14 mouse cellular contexts compared by ENCODE assay signal in genomic region chr4:141641353-141641771, GRCm38 (mm10). TPM values are rescaled to one million over a fixed set of nuclear protein-coding genes. Genes with fewer than 3 reads are reported as not detected.
DNase-seq lines count a peak whose midpoint lies in the region; ATAC-seq and TF ChIP-seq lines count a peak whose summit lies in the region.
"Had no signal": no experiment of that assay in that cellular context is flagged by ENCODE, and none has a peak within 500 bp of the region (broad histone marks: within the 10 kb centered on the region; RNA-seq: fewer than 3 reads in every experiment).

No protein-coding gene starts in this region.

- 83% methylated on average over 7 of the region's 7 CpGs for WGBS in kidney, embryonic 15.5 days
- 87% methylated on average over 7 of the region's 7 CpGs for WGBS in bone marrow, adult 2 months
- 92% methylated on average over 7 of the region's 7 CpGs for WGBS in neural tube, embryonic 15.5 days

- no peak overlapping the region for H3K9ac ChIP-seq in kidney, embryonic 15.5 days
- no peak overlapping the region for H3K9ac ChIP-seq in neural tube, embryonic 15.5 days (replicated peaks)
- H3K9ac ChIP-seq: neural tube, embryonic 13.5 days had no signal

- no peaks in the 10 kb centered on the region for H3K27me3 ChIP-seq in kidney, embryonic 15.5 days
- no peaks in the 10 kb centered on the region for H3K27me3 ChIP-seq in neural tube, embryonic 15.5 days (replicated peaks)
- H3K27me3 ChIP-seq: neural tube, embryonic 13.5 days had no signal

- TF ChIP-seq POLR2A in bone marrow, adult 2 months (IDR thresholded peaks at IDR 0.05; ENCODE audit: borderline replicate concordance, control insufficient read depth, low read depth, low read length), result no peak

- no peak for ATAC-seq in kidney, embryonic 15.5 days (replicated peaks; ENCODE audit: low FRiP score)
- ATAC-seq in neural tube, embryonic 15.5 days (ENCODE audit: low FRiP score), result no peak

- TF ChIP-seq CTCF in bone marrow, adult 2 months (IDR thresholded peaks at IDR 0.05; ENCODE audit: control insufficient read depth, insufficient read depth, low read length), result no peak

- no peak overlapping the region for H3K4me3 ChIP-seq in kidney, embryonic 15.5 days (replicated peaks)
- H3K4me3 ChIP-seq in bone marrow, adult 2 months (replicated peaks; ENCODE audit: control insufficient read depth, low read depth, low read length), result no peak overlapping the region
- H3K4me3 ChIP-seq in neural tube, embryonic 15.5 days (replicated peaks), result no peak overlapping the region
- H3K4me3 ChIP-seq: hindbrain, embryonic 10.5 days; neural tube, embryonic 13.5 days had no signal

- no peak overlapping the region for H3K4me2 ChIP-seq in kidney, embryonic 15.5 days
- H3K4me2 ChIP-seq in neural tube, embryonic 15.5 days, result no peak overlapping the region
- H3K4me2 ChIP-seq: neural tube, embryonic 13.5 days had no signal

- peaks cover 21% of the 10 kb centered on the region for H3K4me1 ChIP-seq in kidney, embryonic 15.5 days
- no peaks in the 10 kb centered on the region for H3K4me1 ChIP-seq in bone marrow, adult 2 months (ENCODE audit: control insufficient read depth, insufficient read depth, low read length)
- peaks cover 16% of the 10 kb centered on the region for H3K4me1 ChIP-seq in neural tube, embryonic 15.5 days

- H3K27ac ChIP-seq in kidney, embryonic 15.5 days, result no peak overlapping the region
- peak overlapping the region; percentile 14; the same call in 1 of the 2 replicates for H3K27ac ChIP-seq in bone marrow, adult 2 months (ENCODE audit: control insufficient read depth, insufficient read depth, low read depth, low read length, poor library complexity)
- no peak overlapping the region; the same call in 1 of the 2 replicates for H3K27ac ChIP-seq in neural tube, embryonic 15.5 days (replicated peaks)
- H3K27ac ChIP-seq: hindbrain, embryonic 10.5 days; neural tube, embryonic 13.5 days had no signal

- peaks cover 58% of the 10 kb centered on the region for H3K36me3 ChIP-seq in kidney, embryonic 15.5 days
- peaks cover 51% of the 10 kb centered on the region for H3K36me3 ChIP-seq in neural tube, embryonic 15.5 days

- H3K9me3 ChIP-seq in kidney, embryonic 15.5 days (replicated peaks), result no peaks in the 10 kb centered on the region
- no peaks in the 10 kb centered on the region for H3K9me3 ChIP-seq in neural tube, embryonic 15.5 days (replicated peaks)
- H3K9me3 ChIP-seq: hindbrain, embryonic 10.5 days; neural tube, embryonic 13.5 days had no signal

- DNase-seq in kidney, adult 18-20 months, result peak; percentile 82
- DNase-seq in heart, adult 8-10 months (ENCODE audit: low spot score), result peak; percentile 79
- DNase-seq in kidney, postnatal 10 days, result peak; percentile 44
- DNase-seq in embryo, embryonic 11 days, result no peak
- DNase-seq: adrenal gland, postnatal 25 days; layer of hippocampus, adult 9-11 months; liver; spleen, adult 18-20 months; thymus, postnatal 25 days had no signal

RNA-seq across cellular contexts. Expression of gene Slc25a34, which starts 17.7 kb away (rescaled TPM):
- 0.27 and 0.49 TPM in 2 replicates for polyA plus RNA-seq in kidney, embryonic 15.5 days (2015; fragmentation: Nextera tagmentation; extraction: Ambion mirVana)
- 5.6 and 5.8 TPM in 2 replicates for polyA plus RNA-seq in bone marrow, adult 2 months (2011; ENCODE audit: insufficient read depth, insufficient read length, low replicate concordance, missing spikeins)
- 100 to 1,000 TPM; 124 to 157 (median 144) TPM for total RNA-seq in heart, adult 8-10 months (2022)
- 0.10 and 0.28 TPM in 2 replicates for polyA plus RNA-seq in neural tube, embryonic 15.5 days (2015; fragmentation: Nextera tagmentation; extraction: Ambion mirVana)

RNA-seq across cellular contexts. Expression of gene Tmem82, which starts 22.9 kb away (rescaled TPM):
- 2.7 and 3.1 TPM in 2 replicates for polyA plus RNA-seq in kidney, embryonic 15.5 days (2015; fragmentation: Nextera tagmentation; extraction: Ambion mirVana)
- polyA plus RNA-seq in bone marrow, adult 2 months (2011; ENCODE audit: insufficient read depth, insufficient read length, low replicate concordance, missing spikeins), result 0.57 and 1.8 TPM in 2 replicates
- 10 to 100 TPM; 15.0 to 19.3 (median 16.5) TPM for total RNA-seq in heart, adult 8-10 months (2022)
- polyA plus RNA-seq in neural tube, embryonic 15.5 days (2015; fragmentation: Nextera tagmentation; extraction: Ambion mirVana), result 0.18 and 0.88 TPM in 2 replicates

RNA-seq across cellular contexts. Expression of gene Plekhm2, which starts 23.3 kb away (rescaled TPM):
- 4.7 and 6.8 TPM in 2 replicates for polyA plus RNA-seq in kidney, embryonic 15.5 days (2015; fragmentation: Nextera tagmentation; extraction: Ambion mirVana)
- 16.5 and 24.5 TPM in 2 replicates for polyA plus RNA-seq in bone marrow, adult 2 months (2011; ENCODE audit: insufficient read depth, insufficient read length, low replicate concordance, missing spikeins)
- 100 to 1,000 TPM; 113 to 133 (median 117) TPM for total RNA-seq in heart, adult 8-10 months (2022)
- 6.8 and 8.1 TPM in 2 replicates for polyA plus RNA-seq in neural tube, embryonic 15.5 days (2015; fragmentation: Nextera tagmentation; extraction: Ambion mirVana)

RNA-seq across cellular contexts. Expression of gene Fblim1, which starts 35.5 kb away (rescaled TPM):
- 71.4 and 81.3 TPM in 2 replicates for polyA plus RNA-seq in kidney, embryonic 15.5 days (2015; fragmentation: Nextera tagmentation; extraction: Ambion mirVana)
- 1.2 and 9.3 TPM in 2 replicates for polyA plus RNA-seq in bone marrow, adult 2 months (2011; ENCODE audit: insufficient read depth, insufficient read length, low replicate concordance, missing spikeins)
- 100 to 1,000 TPM; 221 to 281 (median 251) TPM for total RNA-seq in heart, adult 8-10 months (2022)
- polyA plus RNA-seq in neural tube, embryonic 15.5 days (2015; fragmentation: Nextera tagmentation; extraction: Ambion mirVana), result 31.0 and 32.2 TPM in 2 replicates

RNA-seq across cellular contexts. Expression of gene Rsc1a1, which starts 44.0 kb away (rescaled TPM):
- not detected in 2 replicates for polyA plus RNA-seq in kidney, embryonic 15.5 days (2015; fragmentation: Nextera tagmentation; extraction: Ambion mirVana)
- 4.1 TPM in 1 of 2 replicates, not detected in the other for polyA plus RNA-seq in bone marrow, adult 2 months (2011; ENCODE audit: insufficient read depth, insufficient read length, low replicate concordance, missing spikeins)
- 1 to 10 TPM in 2 of 4 experiments, not detected in 2; 1.2 to 4.0 TPM for total RNA-seq in heart, adult 8-10 months (2022)
- 0.22 TPM in 1 of 2 replicates, not detected in the other for polyA plus RNA-seq in neural tube, embryonic 15.5 days (2015; fragmentation: Nextera tagmentation; extraction: Ambion mirVana)
- total RNA-seq: adrenal gland, postnatal 25 days had no signal
- polyA plus RNA-seq: neural tube, embryonic 13.5 days had no signal
